Mouse (Mus musculus) hindbrain, embryonic 14.5 days (tissue): ENCODE data around the gene Rdh16f2. TPM values are rescaled to one million over a fixed set of nuclear protein-coding genes. Genes with fewer than 3 reads are reported as not detected.

ENCODE experiments used
- ATAC-seq: fragments of 200-750 bp; cut with Nextera tagmentation; 2 replicates; pipeline ENCODE4 v1.8.0; 2017; ENCODE audit warnings: moderate number of reproducible peaks, mild to moderate bottlenecking, moderate TSS enrichment, moderate library complexity; ENCODE audit not compliant: low FRiP score
- DNase-seq: peaks from one replicate; pipeline ENCODE4 v3.0.0-alpha.2; 2015; ENCODE audit warnings: low spot score
- H3K27ac ChIP-seq: fragments of 300-500 bp; sonication (generic); 2 replicates; pipeline ENCODE4 v1.5.1; 2014; ENCODE audit warnings: mild to moderate bottlenecking, moderate library complexity
- H3K27me3 ChIP-seq: fragments of 300-500 bp; sonication (generic); 2 replicates; pipeline ENCODE4 v1.6.1; 2014; ENCODE audit warnings: mild to moderate bottlenecking, low read length, mixed read lengths; ENCODE audit not compliant: control insufficient read depth, insufficient read depth
- H3K36me3 ChIP-seq: fragments of 300-500 bp; sonication (generic); replicated peaks from 2 replicates; pipeline ENCODE4 v1.6.1; 2014; ENCODE audit not compliant: control insufficient read depth, insufficient read depth
- H3K4me1 ChIP-seq: fragments of 300-500 bp; sonication (generic); replicated peaks from 2 replicates; pipeline ENCODE4 v1.6.1; 2014; ENCODE audit warnings: antibody characterized with exemption, low read length, mixed read lengths; ENCODE audit not compliant: control insufficient read depth, insufficient read depth
- H3K4me2 ChIP-seq: fragments of 300-500 bp; sonication (generic); replicated peaks from 2 replicates; pipeline ENCODE4 v1.6.1; 2014; ENCODE audit warnings: mild to moderate bottlenecking, moderate library complexity
- H3K4me3 ChIP-seq: fragments of 300-500 bp; sonication (generic); replicated peaks from 2 replicates; pipeline ENCODE4 v1.5.1; 2014; ENCODE audit warnings: mild to moderate bottlenecking, low read length
- H3K9ac ChIP-seq: fragments of 300-500 bp; sonication (generic); 2 replicates; pipeline ENCODE4 v1.6.1; 2014
- H3K9me3 ChIP-seq: fragments of 300-500 bp; sonication (generic); 2 replicates; pipeline ENCODE4 v1.6.1; 2016; ENCODE audit warnings: low read length; ENCODE audit not compliant: control insufficient read depth
- WGBS: fragments of 180-500 bp; shearing (Covaris S2); extraction: QIAGEN DNeasy Blood & Tissue Kit; methylation state at CpG from one replicate; pipeline ENCODE4 v1.1.7; 2014; 5-methylcytosine and 5-hydroxymethylcytosine counted together
- polyA plus RNA-seq: library from polyadenylated mRNA; unstranded; fragments of >200 nt; fragmentation: Nextera tagmentation; extraction: Ambion mirVana; gene quantifications from 2 replicates; pipeline ENCODE4 v1.2.1, GENCODE M21; 2014

Gene Rdh16f2
- polyA plus RNA-seq, 1 experiment from 2014 or later, result not detected

DNA sequence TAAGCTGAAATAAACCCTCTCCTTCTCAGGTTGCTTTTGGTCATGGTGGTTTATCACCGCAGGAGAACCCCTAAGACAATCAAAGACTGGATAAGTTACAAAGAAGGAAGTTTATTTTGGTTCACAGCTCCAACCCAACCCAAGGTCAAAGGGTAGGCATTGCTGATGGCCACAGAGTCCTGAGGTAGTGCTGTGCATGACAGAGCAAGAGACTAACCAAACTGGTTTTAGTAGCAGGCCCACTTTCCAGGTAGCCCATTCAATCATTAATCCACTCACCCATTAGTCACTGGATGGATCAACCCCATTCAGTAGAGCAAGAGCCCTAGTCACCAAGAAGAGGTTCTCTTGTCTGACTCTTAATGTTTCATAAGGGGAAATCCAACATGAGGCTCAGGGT lies 56.0 kb downstream of the Rdh16f2 start:
- no peaks in the 10 kb centered on the region for H3K4me1 ChIP-seq
- H3K4me2 ChIP-seq, result no peak overlapping the region
- DNase-seq (no peak), ATAC-seq (no peak)
- no peak overlapping the region for H3K4me3 ChIP-seq
- WGBS, result 88% methylated on average over 1 of the region's 1 CpGs
- no peak overlapping the region for H3K9ac ChIP-seq
- no peaks in the 10 kb centered on the region for H3K27me3 ChIP-seq
- H3K9me3 ChIP-seq, result no peaks in the 10 kb centered on the region
- H3K27ac ChIP-seq, result no peak overlapping the region
- H3K36me3 ChIP-seq, result no peaks in the 10 kb centered on the region

DNA sequence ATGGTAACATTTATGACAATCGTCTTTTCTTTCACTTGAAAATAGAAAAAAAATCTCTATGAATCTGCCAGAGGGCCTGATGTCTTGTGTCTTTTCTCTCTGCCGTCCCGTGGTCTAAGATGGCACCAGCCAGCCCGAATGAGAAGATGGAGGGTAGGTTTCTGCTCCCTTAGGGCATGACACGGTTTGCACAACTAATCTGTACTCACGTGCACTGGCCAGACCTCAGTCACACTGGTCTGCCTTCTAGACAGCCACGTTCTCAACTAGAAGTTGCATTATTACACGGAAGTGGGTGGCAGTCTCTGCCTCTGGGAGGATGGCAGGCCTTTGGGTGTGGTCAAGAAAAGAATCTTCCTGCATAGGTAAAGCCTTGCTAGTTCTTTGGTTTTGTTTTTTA lies 56.8 kb downstream of the Rdh16f2 start:
- H3K4me2 ChIP-seq, result no peak overlapping the region
- no peak overlapping the region for H3K27ac ChIP-seq
- H3K9me3 ChIP-seq, result no peaks in the 10 kb centered on the region
- no peak overlapping the region for H3K4me3 ChIP-seq
- no peaks in the 10 kb centered on the region for H3K4me1 ChIP-seq
- no peaks in the 10 kb centered on the region for H3K27me3 ChIP-seq
- no peak overlapping the region for H3K9ac ChIP-seq
- ATAC-seq, result no peak
- no peak for DNase-seq
- no peaks in the 10 kb centered on the region for H3K36me3 ChIP-seq
- WGBS, result 91% methylated on average over 8 of the region's 8 CpGs

DNA sequence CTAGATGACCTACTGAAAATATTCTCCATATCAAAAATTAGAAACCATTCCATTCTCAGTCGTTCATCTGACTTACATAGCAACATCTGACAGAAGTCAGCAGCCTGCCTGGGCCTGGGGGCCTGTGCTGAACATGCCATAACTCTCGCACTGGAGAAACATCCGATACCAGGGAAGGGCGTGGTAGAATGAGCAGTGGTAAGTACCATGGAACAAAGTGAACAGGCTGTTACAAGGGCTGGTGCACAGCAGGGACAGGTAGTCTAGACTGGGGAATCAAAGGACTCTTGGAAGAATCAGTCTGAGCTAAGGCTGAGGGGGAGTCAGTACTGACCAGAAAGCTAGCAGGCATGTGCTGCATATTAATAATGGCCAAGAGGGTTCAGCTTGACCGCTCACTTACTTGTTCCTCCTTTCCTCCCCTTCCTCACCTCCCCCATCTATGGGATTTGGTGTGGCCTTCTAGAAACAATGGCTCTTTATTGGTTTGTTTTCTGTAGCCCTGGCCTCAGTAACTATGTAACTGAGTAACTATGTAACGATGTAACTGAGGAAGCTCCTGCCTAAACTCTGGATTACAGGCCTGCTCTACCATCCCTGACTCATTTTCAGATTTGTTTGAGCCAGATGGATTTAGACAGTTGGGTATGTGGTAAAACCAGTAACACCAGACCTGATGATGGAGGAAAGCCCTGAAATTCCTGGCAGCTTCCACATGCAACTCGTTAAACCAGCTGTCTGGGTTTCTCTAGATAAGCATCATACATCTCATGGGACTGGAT lies 58.5 kb downstream of the Rdh16f2 start:
- DNase-seq (no peak), ATAC-seq (no peak)
- Histone ChIP-seq H3K4me3 (no peak overlapping the region), H3K9me3 (no peaks in the 10 kb centered on the region), H3K4me2 (no peak overlapping the region), H3K36me3 (no peaks in the 10 kb centered on the region), H3K9ac (no peak overlapping the region), H3K4me1 (no peaks in the 10 kb centered on the region), H3K27ac (no peak overlapping the region), H3K27me3 (no peaks in the 10 kb centered on the region)
- WGBS, result 71% methylated on average over 7 of the region's 7 CpGs

Other genes with a start within 250 kb of the Rdh16f2 start
- 118 and 119 TPM in 2 replicates for gene Lrp1, start 245.3 kb upstream of the Rdh16f2 start, polyA plus RNA-seq
- gene Stat6, start 223.5 kb upstream of the Rdh16f2 start, polyA plus RNA-seq, result 4.7 and 5.5 TPM in 2 replicates
- gene Nemp1, start 199.6 kb upstream of the Rdh16f2 start, polyA plus RNA-seq, result 3.3 and 4.3 TPM in 2 replicates
- gene Nab2, start 197.9 kb upstream of the Rdh16f2 start, polyA plus RNA-seq, result 2.3 and 2.6 TPM in 2 replicates
- gene Myo1a, start 161.3 kb upstream of the Rdh16f2 start, polyA plus RNA-seq, result 0.37 and 0.76 TPM in 2 replicates
- gene Tac2, start 142.0 kb upstream of the Rdh16f2 start, polyA plus RNA-seq, result 0.41 and 0.44 TPM in 2 replicates
- gene Zbtb39, start 126.9 kb upstream of the Rdh16f2 start, polyA plus RNA-seq, result 4.3 and 4.7 TPM in 2 replicates
- gene Gpr182, start 114.7 kb upstream of the Rdh16f2 start, polyA plus RNA-seq, result 0.70 and 0.87 TPM in 2 replicates
- 0.05 TPM in 1 of 2 replicates, not detected in the other for gene Rdh1, start 106.8 kb upstream of the Rdh16f2 start, polyA plus RNA-seq
- gene Rdh16f1, start 106.7 kb upstream of the Rdh16f2 start, polyA plus RNA-seq, result not detected in 2 replicates
- gene Rdh9, start 90.1 kb upstream of the Rdh16f2 start, polyA plus RNA-seq, result 0.12 TPM in 1 of 2 replicates, not detected in the other
- 0.10 TPM in 1 of 2 replicates, not detected in the other for gene Rdh16, start 65.3 kb upstream of the Rdh16f2 start, polyA plus RNA-seq
- not detected in 2 replicates for gene Rdh19, start 16.5 kb upstream of the Rdh16f2 start, polyA plus RNA-seq
- gene Rdh7, start 22.3 kb downstream of the Rdh16f2 start, polyA plus RNA-seq, result not detected in 2 replicates
- not detected in 2 replicates for gene Sdr9c7, start 32.0 kb downstream of the Rdh16f2 start, polyA plus RNA-seq
- not detected in 2 replicates for gene Hsd17b6, start 141.1 kb downstream of the Rdh16f2 start, polyA plus RNA-seq
- gene Prim1, start 148.7 kb downstream of the Rdh16f2 start, polyA plus RNA-seq, result 36.9 and 39.3 TPM in 2 replicates
- 558 and 592 TPM in 2 replicates for gene Naca, start 169.1 kb downstream of the Rdh16f2 start, polyA plus RNA-seq
- 393 and 410 TPM in 2 replicates for gene Ptges3, start 192.5 kb downstream of the Rdh16f2 start, polyA plus RNA-seq
- gene Atp5b, start 216.8 kb downstream of the Rdh16f2 start, polyA plus RNA-seq, result 2,242 and 2,471 TPM in 2 replicates
- 17.7 and 19.0 TPM in 2 replicates for gene Baz2a, start 225.1 kb downstream of the Rdh16f2 start, polyA plus RNA-seq